Mouse (Mus musculus) MEL (cell line): Measurements from ENCODE around the gene Gas8. TPM values are rescaled to one million over a fixed set of nuclear protein-coding genes. Genes with fewer than 3 reads are reported as not detected.
"Not testable (repeated sequence)": the region's sequence is repeated elsewhere in the genome, so short reads cannot be mapped to it uniquely, and the experiment has no call there.

Experiments used
- DNase-seq: peaks from one replicate; pipeline ENCODE4 v3.0.0; 2011; ENCODE audit warnings: low read depth, low spot score
- H3K27ac ChIP-seq: 2 replicates; pipeline ENCODE4 v1.5.1; 2012; ENCODE audit warnings: low read depth, mild to moderate bottlenecking, control low read depth, low read length, moderate library complexity; ENCODE audit not compliant: control insufficient read depth
- H3K27me3 ChIP-seq, 2 experiments: fragments of 150-350 bp in 1 of 2; sonication (generic) in 1 of 2; 2 replicates each; pipeline ENCODE4 v1.6.1; 2012; ENCODE audit warnings: low read length in 2 of 2, mild to moderate bottlenecking in 2 of 2, improper control_type of control experiment in 1 of 2, moderate library complexity in 1 of 2; ENCODE audit not compliant: insufficient read depth in 2 of 2, control insufficient read depth in 1 of 2
- H3K36me3 ChIP-seq, 2 experiments: 2 replicates each; pipeline ENCODE4 v1.6.1; 2012 to 2014; ENCODE audit warnings: low read length in 2 of 2, improper control_type of control experiment in 1 of 2, inconsistent platforms in 1 of 2, mild to moderate bottlenecking in 1 of 2; ENCODE audit not compliant: insufficient read depth in 2 of 2, control insufficient read depth in 1 of 2
- H3K4me1 ChIP-seq, 2 experiments: fragments of 150-350 bp in 1 of 2; sonication (generic) in 1 of 2; 2 replicates each; pipeline ENCODE4 v1.6.1; 2012; ENCODE audit warnings: low read length in 2 of 2, improper control_type of control experiment in 1 of 2, mild to moderate bottlenecking in 1 of 2; ENCODE audit not compliant: insufficient read depth in 2 of 2, control insufficient read depth in 1 of 2
- H3K4me3 ChIP-seq, 2 experiments: fragments of 150-350 bp in 1 of 2; sonication (generic) in 1 of 2; 2 replicates each; pipeline ENCODE4 v1.5.1; 2012; ENCODE audit warnings: low read depth in 2 of 2, low read length in 2 of 2, mild to moderate bottlenecking in 2 of 2, moderate library complexity in 2 of 2, control low read depth in 1 of 2, improper control_type of control experiment in 1 of 2; ENCODE audit not compliant: control insufficient read depth in 1 of 2, insufficient read depth in 1 of 2
- H3K79me2 ChIP-seq: 2 replicates; pipeline ENCODE4 v1.6.1; 2012; ENCODE audit warnings: mild to moderate bottlenecking, low read length, moderate library complexity; ENCODE audit not compliant: control insufficient read depth, poor library complexity, insufficient read depth
- H3K9ac ChIP-seq: 2 replicates; pipeline ENCODE4 v1.6.1; 2012; ENCODE audit warnings: low read depth, mild to moderate bottlenecking, control low read depth, low read length, moderate library complexity; ENCODE audit not compliant: control insufficient read depth, poor library complexity, severe bottlenecking
- H3K9me3 ChIP-seq: fragments of 150-350 bp; sonication (generic); replicated peaks from 2 replicates; pipeline ENCODE4 v1.6.1; 2012; ENCODE audit warnings: mild to moderate bottlenecking, low read length, improper control_type of control experiment, moderate library complexity; ENCODE audit not compliant: insufficient read depth
- CHD2 ChIP-seq: IDR thresholded peaks from 2 replicates; pipeline ENCODE4 v1.6.1; 2011; ENCODE audit warnings: low read length, improper control_type of control experiment
- CTCF ChIP-seq, 3 experiments: IDR thresholded peaks in 2 of 3; conservative IDR thresholded peaks in 1 of 3; 2 replicates each; pipeline ENCODE4 v1.5.1; 2011 to 2012; ENCODE audit warnings: low read length in 3 of 3, low read depth in 2 of 3, mild to moderate bottlenecking in 2 of 3, improper control_type of control experiment in 1 of 3, inconsistent platforms in 1 of 3, mixed read lengths in 1 of 3, moderate library complexity in 1 of 3; ENCODE audit not compliant: control insufficient read depth in 1 of 3, insufficient read depth in 1 of 3, poor library complexity in 1 of 3, severe bottlenecking in 1 of 3
- E2F4 ChIP-seq: IDR thresholded peaks from 2 replicates; pipeline ENCODE4 v1.6.1; 2011; ENCODE audit warnings: low read depth, low read length, improper control_type of control experiment, borderline replicate concordance
- EP300 ChIP-seq, 2 experiments: IDR thresholded peaks; 2 replicates each; pipeline ENCODE4 v1.6.1; 2011; ENCODE audit warnings: improper control_type of control experiment in 2 of 2, low read length in 2 of 2, low read depth in 1 of 2, mild to moderate bottlenecking in 1 of 2
- GABPA ChIP-seq: IDR thresholded peaks from 2 replicates; pipeline ENCODE4 v1.6.1; 2012; ENCODE audit warnings: low read depth, mild to moderate bottlenecking, inconsistent platforms, low read length, improper control_type of control experiment, moderate library complexity
- KAT2A ChIP-seq: conservative IDR thresholded peaks from 2 replicates; pipeline ENCODE4 v1.6.1; 2012; ENCODE audit warnings: low read depth, low read length, improper control_type of control experiment, inconsistent platforms
- MAX ChIP-seq: IDR thresholded peaks from 2 replicates; pipeline ENCODE4 v1.6.1; 2011; ENCODE audit warnings: low read length, improper control_type of control experiment
- MYB ChIP-seq: IDR thresholded peaks from 2 replicates; pipeline ENCODE4 v1.6.1; 2011; ENCODE audit warnings: mild to moderate bottlenecking, low read depth, low read length, improper control_type of control experiment
- MYC ChIP-seq: IDR thresholded peaks from 2 replicates; pipeline ENCODE4 v1.6.1; 2011; ENCODE audit warnings: low read depth, mild to moderate bottlenecking, low read length, improper control_type of control experiment, moderate library complexity
- POLR2A ChIP-seq, 2 experiments: IDR thresholded peaks; 2 replicates each; pipeline ENCODE4 v1.6.1; 2011 to 2012; ENCODE audit warnings: low read length in 2 of 2, mild to moderate bottlenecking in 2 of 2, control low read depth in 1 of 2, improper control_type of control experiment in 1 of 2, low read depth in 1 of 2, moderate library complexity in 1 of 2; ENCODE audit not compliant: control insufficient read depth in 1 of 2, insufficient read depth in 1 of 2, poor library complexity in 1 of 2
- RCOR1 ChIP-seq: IDR thresholded peaks from 2 replicates; pipeline ENCODE4 v1.6.1; 2012; ENCODE audit warnings: low read depth, mild to moderate bottlenecking, inconsistent platforms, low read length, improper control_type of control experiment
- SIN3A ChIP-seq: IDR thresholded peaks from 2 replicates; pipeline ENCODE4 v1.6.1; 2012; ENCODE audit warnings: low read length, improper control_type of control experiment, inconsistent platforms
- SMC3 ChIP-seq: IDR thresholded peaks from 2 replicates; pipeline ENCODE4 v1.6.1; 2011; ENCODE audit warnings: low read depth, low read length, improper control_type of control experiment
- TAL1 ChIP-seq: IDR thresholded peaks from 2 replicates; pipeline ENCODE4 v1.6.1; 2012; ENCODE audit warnings: mild to moderate bottlenecking, inconsistent platforms, low read length, moderate library complexity, mixed read lengths
- TBP ChIP-seq: IDR thresholded peaks from 2 replicates; pipeline ENCODE4 v1.8.0; 2011; ENCODE audit warnings: low read depth, low read length, improper control_type of control experiment
- TCF12 ChIP-seq: IDR thresholded peaks from 2 replicates; pipeline ENCODE4 v1.6.1; 2014; ENCODE audit warnings: low read depth, mild to moderate bottlenecking, inconsistent platforms, low read length, improper control_type of control experiment, moderate library complexity
- UBTF ChIP-seq: IDR thresholded peaks from 2 replicates; pipeline ENCODE4 v1.6.1; 2012; ENCODE audit warnings: low read depth, mild to moderate bottlenecking, inconsistent platforms, low read length, improper control_type of control experiment, moderate library complexity, borderline replicate concordance; ENCODE audit not compliant: insufficient read depth
- USF2 ChIP-seq, 2 experiments: IDR thresholded peaks; 2 replicates each; pipeline ENCODE4 v1.6.1; 2011 to 2012; ENCODE audit warnings: improper control_type of control experiment in 2 of 2, low read length in 2 of 2, borderline replicate concordance in 1 of 2, inconsistent platforms in 1 of 2, low read depth in 1 of 2, mild to moderate bottlenecking in 1 of 2; ENCODE audit not compliant: insufficient read depth in 1 of 2
- ZNF384 ChIP-seq: IDR thresholded peaks from 2 replicates; pipeline ENCODE4 v1.6.1; 2012; ENCODE audit warnings: low read depth, mild to moderate bottlenecking, inconsistent platforms, low read length, improper control_type of control experiment
- polyA plus RNA-seq, 2 experiments: library from polyadenylated mRNA; stranded (reverse) in 1 of 2; unstranded in 1 of 2; fragments of >175 nt in 1 of 2; fragments of >200 nt in 1 of 2; gene quantifications; 2 replicates each; pipeline versions ENCODE4 v1.2.1 to v1.2.4; 2012; ENCODE audit warnings: low replicate concordance in 2 of 2, low read depth in 1 of 2; ENCODE audit not compliant: insufficient read length in 2 of 2, insufficient read depth in 1 of 2, missing spikeins in 1 of 2
- total RNA-seq: library from RNA; depleted of rRNA; stranded (reverse); fragments of 300-350 nt; gene quantifications from 2 replicates; pipeline ENCODE4 v1.2.3, GENCODE M21; 2012

The Gas8 gene
- total and polyA plus RNA-seq, 3 experiments: 14.4 to 179 (median 20.8) TPM

- peaks cover 0 to 5% of the 10 kb centered on the region in 2 experiments; a peak in 1 of 4 replicates for H3K4me1 ChIP-seq
- H3K27me3 ChIP-seq: no peaks in the 10 kb centered on the region
- peak overlapping the region; percentile 38 for H3K9ac ChIP-seq
- TF ChIP-seq ZNF384 (peak; percentile 62), CHD2 (no peak)
- H3K79me2 ChIP-seq: peaks cover 3% of the 10 kb centered on the region; the same call in 1 of the 2 replicates
- no peaks in the 10 kb centered on the region for H3K36me3 ChIP-seq
- H3K27ac ChIP-seq: no peak overlapping the region
- H3K9me3 ChIP-seq: no peaks in the 10 kb centered on the region
- DNase-seq: no peak
- H3K4me3 ChIP-seq: peak overlapping the region; percentile 38 to 40
Measured at GRCm38 (mm10) chr8:123518172-123518571, 462 bp upstream of the Gas8 start.

- not testable (repeated sequence) for H3K36me3 ChIP-seq, H3K27ac ChIP-seq
- TF ChIP-seq TBP: peak; percentile 93
- TF ChIP-seq, all 39 proteins: peak for 1; not testable (repeated sequence) for 38
- DNase-seq: peak; percentile 21
- H3K4me1 ChIP-seq, H3K27me3 ChIP-seq, H3K4me3 ChIP-seq, H3K9ac ChIP-seq, H3K9me3 ChIP-seq, H3K79me2 ChIP-seq: not testable (repeated sequence)
Measured at GRCm38 (mm10) chr8:123520048-123520447, 1.4 kb downstream of the Gas8 start.

GRCm38 (mm10) chr8:123527720-123528489 is 9.3 kb downstream of the Gas8 start:
- no peaks in the 10 kb centered on the region; a peak in 1 of 4 replicates for H3K36me3 ChIP-seq
- TF ChIP-seq E2F4: no peak
- TF ChIP-seq MYB: no peak
- TF ChIP-seq, all 39 proteins: peak for 0
- Histone ChIP-seq H3K9ac (no peak overlapping the region), H3K27me3 (no peaks in the 10 kb centered on the region), H3K27ac (no peak overlapping the region), H3K79me2 (no peaks in the 10 kb centered on the region), H3K4me3 (no peak overlapping the region), H3K4me1 (no peaks in the 10 kb centered on the region), H3K9me3 (no peaks in the 10 kb centered on the region)
- DNase-seq: no peak

- no peak for DNase-seq
- Histone ChIP-seq H3K9me3 (no peaks in the 10 kb centered on the region), H3K79me2 (no peaks in the 10 kb centered on the region), H3K27ac (no peak overlapping the region), H3K9ac (no peak overlapping the region), H3K27me3 (no peaks in the 10 kb centered on the region), H3K36me3 (no peaks in the 10 kb centered on the region), H3K4me1 (no peaks in the 10 kb centered on the region), H3K4me3 (no peak overlapping the region)
- TF ChIP-seq MAX (no peak), CTCF (IDR thresholded peaks at IDR 0.05 in 2 of 3, conservative IDR thresholded peaks at IDR 0.05 in 1 of 3; ENCODE audit: control insufficient read depth in 1 of 3, insufficient read depth in 1 of 3, low read depth in 2 of 3, low read length in 3 of 3, poor library complexity in 1 of 3, severe bottlenecking in 1 of 3) (no peak), RCOR1 (no peak), TAL1 (no peak), EP300 (IDR thresholded peaks at IDR 0.05; ENCODE audit: low read depth in 1 of 2, low read length in 2 of 2) (no peak), TCF12 (no peak), KAT2A (no peak), UBTF (no peak), USF2 (IDR thresholded peaks at IDR 0.05; ENCODE audit: borderline replicate concordance in 1 of 2, insufficient read depth in 1 of 2, low read depth in 1 of 2, low read length in 2 of 2) (no peak), SMC3 (no peak), SIN3A (no peak), MYC (no peak), POLR2A (IDR thresholded peaks at IDR 0.05; ENCODE audit: control insufficient read depth in 1 of 2, insufficient read depth in 1 of 2, low read depth in 1 of 2, low read length in 2 of 2, poor library complexity in 1 of 2) (no peak), GABPA (no peak)
Measured at GRCm38 (mm10) chr8:123536242-123536989, 17.8 kb downstream of the Gas8 start.
